Mouse (Mus musculus) v-Abl transformed pro-B cells (cell line): ENCODE data around the gene Arid5b.

Experiments
- in situ Hi-C, 2 experiments: fragments of 400-800 bp; cut with MboI; formaldehyde crosslinking; loops; one replicate each; pipeline ENCODE4 v1.15.1; 2025; ENCODE audit not compliant: unreplicated experiment in 2 of 2

Arid5b gene

DNA sequence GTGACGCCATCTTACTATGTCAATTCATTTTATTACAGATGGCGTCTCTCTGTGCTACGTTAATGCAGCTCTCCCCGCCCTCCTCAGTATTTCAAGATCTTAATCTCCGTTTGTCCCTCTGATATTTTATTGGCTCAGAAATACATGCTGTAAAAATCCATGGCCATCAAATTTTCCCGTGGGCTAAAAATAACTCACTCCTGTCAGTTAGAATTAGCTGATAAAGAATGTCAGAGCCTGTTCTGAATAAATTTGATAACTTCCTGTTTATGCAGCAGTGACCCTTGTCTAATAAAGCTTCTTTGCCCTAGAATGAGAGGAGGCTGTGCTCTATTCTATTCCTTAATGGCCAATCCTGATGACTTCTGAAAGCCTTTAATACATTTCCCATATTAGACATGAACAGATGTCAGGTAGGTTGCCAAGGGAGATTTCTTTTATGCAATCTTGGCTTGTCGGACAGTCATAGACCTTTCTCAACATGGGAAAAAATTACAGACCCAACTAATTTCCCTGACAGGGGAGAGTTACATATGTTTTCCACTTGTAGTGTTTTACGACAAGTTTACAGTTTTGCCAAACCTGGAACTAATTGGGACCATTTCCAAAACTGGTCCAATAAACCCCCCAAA is 152.5 kb downstream of the Arid5b start:
- in situ Hi-C loops, result no loop called here

DNA sequence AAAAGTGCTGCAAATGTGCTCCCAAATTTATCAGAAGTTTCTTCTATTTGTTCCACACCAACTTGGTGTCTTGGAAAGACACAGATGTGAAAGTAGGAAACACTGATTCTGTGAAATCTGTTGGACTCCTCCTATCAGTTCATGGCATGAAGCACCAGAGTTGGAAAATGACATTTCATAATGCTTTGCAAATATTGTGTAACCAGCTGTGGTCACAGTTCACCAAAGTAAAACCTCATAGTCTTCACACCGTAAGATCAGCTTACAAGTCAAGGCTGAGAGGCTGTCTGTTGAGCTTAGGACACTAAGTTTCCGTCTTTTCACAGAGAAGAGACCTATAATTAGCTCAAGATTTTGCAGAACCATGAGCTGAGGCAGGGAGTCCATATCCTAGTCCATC is 153.6 kb downstream of the Arid5b start:
- in situ Hi-C loops, result no loop called here

DNA sequence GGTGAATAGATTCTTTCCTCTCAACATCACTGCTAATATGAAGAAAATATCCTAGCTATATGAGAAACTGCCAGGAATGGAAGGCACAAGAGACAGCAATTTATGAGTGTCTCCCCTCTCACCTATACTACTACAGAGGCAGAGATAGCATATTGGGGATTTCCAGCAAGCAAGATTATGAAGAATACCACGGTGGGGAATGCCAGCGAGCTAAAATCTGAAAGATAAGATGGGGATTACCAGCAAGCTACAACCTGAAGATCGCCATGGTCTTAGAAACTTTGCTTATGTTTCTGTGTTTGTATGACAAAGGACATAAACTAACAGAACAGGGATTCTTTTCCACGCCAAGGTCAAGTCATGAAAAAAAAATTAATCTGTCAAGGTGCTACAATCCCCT is 155.1 kb downstream of the Arid5b start:
- in situ Hi-C loops, result no loop called here

DNA sequence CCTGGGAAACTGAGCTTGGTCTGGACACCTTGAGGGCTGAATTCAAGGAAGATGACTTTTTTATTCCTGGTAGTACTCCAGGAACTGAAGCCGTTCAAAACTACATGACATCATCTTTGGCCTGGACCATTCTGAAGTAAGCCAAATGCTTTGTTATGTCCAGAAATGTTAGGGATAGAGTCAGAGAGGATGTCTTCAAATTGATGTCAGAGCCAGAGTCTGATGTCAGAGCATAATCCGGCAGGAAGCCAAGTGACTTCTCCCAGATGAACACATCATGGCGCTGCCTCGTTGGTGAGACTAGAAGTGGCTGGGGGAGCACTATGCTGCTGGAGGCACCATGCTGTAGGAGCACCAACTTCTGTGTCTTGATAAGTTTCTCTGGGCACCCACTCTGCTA is 156.6 kb downstream of the Arid5b start:
- in situ Hi-C loops, result no loop called here

DNA sequence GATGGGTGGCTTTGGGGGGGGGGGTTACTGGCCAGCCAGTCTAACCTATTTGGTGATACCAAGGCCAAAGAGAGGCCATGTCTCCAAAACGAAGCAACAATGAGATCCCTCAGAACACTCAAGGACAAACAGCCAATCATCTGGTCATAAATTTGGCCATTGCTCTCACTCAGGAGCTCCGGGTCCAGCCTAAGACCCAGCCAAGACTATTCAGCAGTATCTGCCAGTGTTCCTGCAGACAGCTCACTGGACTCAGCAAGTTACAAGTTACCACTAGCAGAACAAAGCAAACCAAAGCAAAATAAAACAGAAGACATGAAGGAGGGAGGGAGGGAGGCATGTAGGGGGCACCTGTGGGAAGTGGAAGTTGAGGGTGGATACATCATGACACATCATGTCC is 157.3 kb downstream of the Arid5b start:
- in situ Hi-C loops, result no loop called here

DNA sequence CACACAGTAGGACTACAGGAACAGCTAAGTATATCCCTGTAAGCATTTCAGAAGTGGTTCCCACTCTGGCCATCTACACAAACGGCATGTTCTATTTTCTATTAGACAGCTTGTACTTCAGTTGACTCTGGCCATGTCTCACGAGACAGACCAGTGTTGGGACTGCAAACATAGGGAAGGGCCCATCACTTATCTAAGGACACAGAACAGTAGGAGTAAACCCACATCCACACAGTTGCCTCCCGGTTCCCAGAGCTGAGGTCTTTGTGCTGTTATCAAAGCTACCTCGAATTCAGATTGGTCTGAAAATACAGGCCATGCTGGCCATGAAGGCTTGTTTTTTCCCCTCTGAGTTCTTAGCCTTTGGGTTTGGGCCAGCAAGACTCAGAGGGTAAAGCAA is 158.5 kb downstream of the Arid5b start:
- in situ Hi-C loops, result no loop called here

DNA sequence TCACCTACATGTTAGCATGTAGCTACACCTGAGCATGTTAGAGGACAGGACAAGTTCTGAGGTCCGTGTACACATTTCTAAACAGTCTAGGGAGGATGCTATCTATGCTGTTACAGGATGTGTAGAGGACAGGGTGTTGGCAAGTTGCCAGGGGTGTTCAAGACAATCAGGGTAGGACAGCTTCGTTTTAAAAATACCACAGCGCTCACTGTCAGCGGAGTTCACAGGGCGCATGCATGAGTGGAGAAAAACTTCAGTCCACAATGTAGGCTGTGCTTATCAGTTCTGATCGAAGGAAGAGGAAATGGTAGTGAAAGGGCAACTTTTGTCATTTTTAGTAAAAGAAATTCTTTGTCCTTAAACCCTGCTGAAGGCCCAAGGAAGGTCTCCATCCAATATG is 159.3 kb downstream of the Arid5b start:
- in situ Hi-C loops, result no loop called here

DNA sequence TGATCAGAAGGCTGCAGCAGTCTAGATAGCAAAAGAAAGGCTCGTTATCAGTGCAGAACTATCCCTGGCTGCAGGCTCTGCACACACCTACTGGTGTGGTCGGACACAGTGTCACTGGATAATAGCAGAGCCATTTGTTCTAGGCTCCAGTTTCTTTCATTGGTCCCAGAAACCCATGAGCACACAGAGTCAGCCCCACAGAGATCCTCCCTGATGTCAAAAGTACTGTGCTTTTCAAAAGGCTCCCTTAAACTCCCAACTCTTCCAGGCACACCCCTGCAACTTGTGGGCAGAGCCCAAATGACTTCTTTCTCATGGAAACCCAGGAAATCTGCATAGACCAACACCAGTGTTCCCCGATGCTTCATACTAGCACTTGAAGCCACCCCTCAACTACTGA is 163.6 kb downstream of the Arid5b start:
- in situ Hi-C loops, result no loop called here

DNA sequence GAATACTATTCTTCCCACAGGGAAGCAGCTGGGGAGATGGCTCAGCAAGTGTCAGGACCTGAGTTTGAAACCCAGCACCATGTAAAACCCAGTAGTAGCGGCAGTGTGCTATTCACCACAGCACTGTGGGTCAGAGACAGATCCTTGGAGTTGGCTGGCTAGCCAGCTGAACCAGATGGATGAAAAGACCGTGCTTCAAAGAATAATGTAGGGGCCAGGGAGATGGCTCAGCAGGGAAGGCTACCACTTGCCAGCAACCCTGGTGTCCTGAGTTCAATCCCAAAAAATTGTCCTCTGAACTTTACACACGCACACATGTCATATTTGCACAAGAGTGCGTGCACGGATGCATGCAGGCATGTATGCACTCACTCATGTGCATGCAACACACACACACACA is 164.9 kb downstream of the Arid5b start:
- in situ Hi-C loops, result no loop called here

DNA sequence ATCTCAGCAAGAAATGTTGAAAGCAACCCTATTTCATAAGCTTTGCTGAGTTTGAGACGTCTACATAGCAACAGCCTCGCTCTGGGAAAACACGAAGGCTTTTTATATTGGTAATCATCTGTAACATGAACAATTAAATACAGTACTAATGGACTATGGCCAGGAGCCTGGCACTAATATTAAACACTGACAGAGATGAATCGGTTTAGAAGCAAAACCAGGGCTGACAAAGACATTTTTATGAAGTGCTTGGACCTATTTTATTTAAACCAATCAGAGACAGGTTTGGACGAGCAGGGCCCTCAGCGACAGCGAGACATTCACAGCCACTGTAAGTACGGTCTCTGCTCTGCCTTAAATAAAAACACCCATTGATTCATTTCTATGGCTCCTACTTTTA is 165.6 kb downstream of the Arid5b start:
- in situ Hi-C loops, result no loop called here

DNA sequence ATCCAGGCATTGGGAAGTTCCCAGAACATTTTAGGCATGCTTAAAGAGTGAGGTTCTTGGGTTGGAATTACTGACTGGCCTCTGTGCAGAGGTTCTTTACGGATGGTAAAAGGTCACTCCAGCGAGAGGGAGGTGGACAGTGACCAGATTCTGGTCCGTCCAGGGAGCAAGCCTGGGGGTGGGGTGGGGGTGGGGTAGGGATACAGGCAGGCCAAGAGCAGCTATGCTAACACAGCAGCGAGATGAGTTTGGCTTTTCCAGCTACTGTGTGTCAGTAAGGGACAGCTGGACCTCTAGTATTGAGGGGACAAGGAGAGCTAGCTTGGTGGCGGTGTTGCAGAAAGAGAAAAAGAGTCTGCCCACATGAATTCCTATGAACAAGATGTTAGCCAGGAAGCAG is 167.9 kb downstream of the Arid5b start:
- in situ Hi-C loops, result no loop called here

DNA sequence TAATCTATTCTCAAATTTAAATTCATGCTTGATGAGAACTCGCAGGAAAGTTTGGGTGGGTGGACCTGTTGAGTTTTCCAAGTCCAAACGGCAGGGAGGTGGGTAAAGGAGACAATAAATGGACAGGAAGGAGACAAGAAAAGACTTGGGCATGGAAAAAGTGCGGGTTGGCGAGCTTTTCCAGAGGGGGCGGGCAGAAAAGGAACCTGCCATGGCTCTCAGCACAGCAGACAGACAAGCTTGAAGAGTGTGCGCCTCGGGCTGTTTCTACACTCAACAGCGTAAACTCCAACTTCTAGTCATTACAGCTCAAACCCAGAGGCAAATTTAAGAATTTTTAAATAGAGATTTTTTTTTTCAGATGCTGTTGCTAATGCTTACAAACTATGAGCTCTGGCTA is 168.4 kb downstream of the Arid5b start:
- in situ Hi-C loops, result no loop called here

DNA sequence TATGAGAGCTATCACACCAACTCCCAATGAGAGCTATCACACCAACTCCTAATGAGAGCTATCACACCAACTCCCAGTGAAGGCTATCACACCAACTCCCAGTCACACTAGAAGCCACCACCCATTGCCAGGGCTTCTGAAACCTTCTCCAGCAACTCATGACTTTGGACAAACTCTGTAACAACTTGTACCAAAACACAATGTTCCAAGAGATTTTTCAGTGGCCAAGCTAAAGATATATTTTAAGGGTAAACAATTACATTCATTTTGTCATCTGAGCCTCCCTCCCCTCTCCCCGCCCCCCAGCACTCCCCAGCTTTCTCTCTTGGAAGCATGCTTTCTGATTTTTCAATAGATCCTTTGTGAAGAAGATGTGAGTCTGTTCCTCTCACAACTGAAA is 168.9 kb downstream of the Arid5b start:
- in situ Hi-C loops, result no loop called here

DNA sequence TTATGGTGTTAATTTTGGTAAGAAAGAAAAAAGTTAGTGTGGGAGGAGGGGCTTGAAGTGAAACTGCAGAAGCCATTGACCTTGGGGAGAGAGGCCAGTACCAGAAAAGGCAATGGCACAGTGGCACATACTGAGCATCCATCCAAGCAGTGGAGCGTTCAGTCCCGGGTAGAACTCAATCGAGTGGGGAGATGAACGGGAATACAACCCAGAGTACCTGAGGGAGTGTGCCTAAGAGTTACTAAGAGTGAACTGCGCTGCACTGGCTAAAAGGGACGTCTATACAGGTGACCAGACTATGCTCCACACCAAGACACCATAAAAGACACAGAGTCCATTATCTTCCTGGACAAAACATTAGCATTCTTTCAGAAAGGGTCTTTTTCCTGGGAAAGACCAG is 170.8 kb downstream of the Arid5b start:
- in situ Hi-C loops, result no loop called here

DNA sequence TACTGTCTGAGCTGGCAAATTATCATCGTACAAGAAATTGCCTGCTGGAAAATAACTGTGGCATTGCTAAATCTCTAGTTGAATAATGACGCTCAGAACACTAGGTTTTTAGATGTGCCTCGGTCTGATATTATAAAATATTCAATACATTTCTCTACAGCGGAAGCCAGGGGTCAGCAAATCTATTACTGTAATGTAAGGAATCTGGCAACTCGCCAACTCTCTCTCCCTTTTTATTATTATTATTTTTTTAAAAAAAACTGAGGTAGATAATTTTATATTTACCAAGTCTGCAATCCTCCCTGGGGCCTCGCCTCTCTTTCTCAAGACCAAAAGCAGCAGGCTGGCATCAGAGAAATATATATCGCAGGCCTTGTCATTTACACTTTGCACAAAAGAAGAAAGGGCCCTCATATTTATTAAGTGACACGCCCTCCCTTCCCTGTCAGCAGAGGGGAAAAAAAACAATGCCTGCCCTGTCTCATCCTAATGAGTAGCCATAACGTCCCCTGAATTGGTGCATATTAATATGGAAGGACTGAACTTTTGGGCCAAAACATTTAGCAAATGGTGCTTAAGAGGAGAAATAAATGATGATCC is 172.1 kb downstream of the Arid5b start:
- in situ Hi-C loops, result no loop called here

DNA sequence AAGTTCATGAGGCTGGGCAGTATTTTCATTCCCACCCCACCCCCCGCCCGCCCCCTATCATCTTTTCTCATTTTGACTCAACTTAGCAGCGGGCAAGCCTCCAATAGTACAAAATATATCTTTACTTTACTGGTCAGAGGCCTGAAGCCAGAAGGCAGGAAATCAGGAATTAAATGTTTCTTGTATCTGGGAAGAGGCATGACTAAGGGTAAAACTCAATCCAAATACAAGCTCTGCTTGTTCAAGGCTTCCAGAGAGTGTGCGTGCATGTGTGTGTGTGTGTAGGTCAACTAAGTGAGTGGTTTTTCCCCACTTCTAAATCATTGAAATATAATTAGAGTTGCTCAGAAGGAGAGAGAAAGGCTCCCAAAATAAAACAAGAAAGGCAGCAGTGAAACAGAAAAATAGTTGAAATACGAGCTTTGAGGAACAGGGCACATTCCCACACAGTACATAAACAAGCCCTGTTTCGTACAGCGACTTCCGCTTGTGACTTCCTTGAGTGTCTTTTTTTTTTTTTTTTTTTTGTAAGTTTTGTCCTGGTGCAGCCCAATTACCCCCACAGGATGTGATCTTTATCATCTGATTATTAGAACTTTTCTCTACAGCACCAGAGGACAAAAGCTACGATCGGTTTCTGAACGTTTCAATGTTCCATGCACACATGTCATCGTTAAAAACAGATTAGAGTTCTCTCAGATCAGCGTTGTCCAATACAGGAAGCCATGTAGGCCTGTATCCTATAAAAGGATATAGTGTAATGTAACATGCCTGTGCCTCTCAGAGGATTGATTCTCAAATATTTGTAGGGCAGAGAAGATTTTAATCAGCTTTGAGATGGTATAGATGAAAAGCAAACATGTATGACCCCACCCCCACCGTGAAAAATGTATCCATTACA is 173.4 kb downstream of the Arid5b start:
- in situ Hi-C loops, result no loop called here

DNA sequence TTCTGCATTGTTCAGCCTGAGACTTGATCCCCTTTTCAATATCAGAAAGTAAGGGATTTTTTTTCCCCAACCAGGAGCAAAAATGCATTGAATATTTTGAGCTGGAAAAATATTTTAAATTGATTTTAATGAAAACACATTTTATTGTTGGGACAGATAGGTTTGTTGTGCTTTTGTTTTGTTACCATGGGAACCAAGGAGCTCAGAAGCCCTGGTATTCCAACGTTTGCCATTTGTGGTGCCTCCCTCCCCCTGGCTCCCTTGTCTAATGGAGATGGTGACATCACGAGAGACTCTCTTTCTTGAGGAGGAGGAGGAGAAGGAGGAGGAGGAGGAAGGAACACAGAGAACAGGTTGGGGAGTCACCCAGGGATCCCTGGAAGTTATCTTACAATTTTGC is 174.1 kb downstream of the Arid5b start:
- in situ Hi-C loops, result no loop called here

DNA sequence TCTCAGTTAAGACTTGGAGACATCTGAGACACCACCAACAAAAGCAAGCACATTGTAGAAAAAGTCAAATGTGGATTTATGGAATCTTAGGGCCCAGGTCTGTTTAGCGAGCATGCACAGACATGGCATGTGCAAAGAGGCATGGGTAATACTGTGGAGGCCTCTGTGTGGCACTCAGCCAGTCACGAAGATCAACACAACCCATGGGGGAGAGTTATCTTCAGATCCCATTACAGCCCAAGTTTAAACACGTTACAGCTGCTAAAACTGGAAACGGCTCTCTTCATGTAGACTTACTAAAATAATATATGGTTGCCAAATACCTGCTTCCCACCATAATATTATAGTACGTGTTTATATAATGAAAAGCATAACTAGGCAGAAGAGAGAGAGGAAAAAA is 174.6 kb downstream of the Arid5b start:
- in situ Hi-C loops, result no loop called here

DNA sequence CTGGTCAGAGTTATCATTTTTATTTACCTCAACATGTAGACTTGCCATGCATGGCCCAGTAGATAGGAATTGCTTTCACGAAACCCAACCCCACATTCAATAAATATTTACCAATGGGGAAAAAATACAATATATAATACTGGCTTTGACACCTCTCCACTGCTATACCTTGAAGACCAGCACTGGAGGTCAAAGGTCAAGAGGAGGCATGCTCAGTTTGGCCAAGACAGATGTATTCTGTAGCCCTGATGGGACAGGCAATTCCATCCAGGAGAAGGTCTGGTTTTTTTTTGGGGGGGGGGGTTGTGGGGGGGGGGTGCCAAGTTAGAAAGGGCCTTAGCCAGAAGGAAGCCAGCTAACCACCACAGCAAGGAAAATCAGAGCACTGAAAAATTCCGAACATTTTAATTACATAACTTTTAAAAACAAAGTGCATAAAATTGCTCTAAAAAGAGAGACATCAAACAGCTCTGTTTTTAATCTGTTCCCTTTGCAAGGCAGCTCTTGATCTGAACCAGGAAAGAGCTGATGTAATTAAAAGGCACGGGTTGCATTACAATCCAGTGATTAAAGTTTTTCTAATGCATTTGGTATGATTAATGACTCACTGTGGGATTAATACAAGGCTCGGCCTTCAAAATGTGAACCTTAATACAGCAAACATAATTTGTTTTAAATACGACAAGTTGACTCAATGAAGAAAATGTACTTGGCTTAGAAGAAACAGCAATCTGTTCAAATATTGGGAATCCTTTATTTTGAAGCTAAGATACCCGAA is 175.3 kb downstream of the Arid5b start:
- in situ Hi-C loops, result no loop called here

DNA sequence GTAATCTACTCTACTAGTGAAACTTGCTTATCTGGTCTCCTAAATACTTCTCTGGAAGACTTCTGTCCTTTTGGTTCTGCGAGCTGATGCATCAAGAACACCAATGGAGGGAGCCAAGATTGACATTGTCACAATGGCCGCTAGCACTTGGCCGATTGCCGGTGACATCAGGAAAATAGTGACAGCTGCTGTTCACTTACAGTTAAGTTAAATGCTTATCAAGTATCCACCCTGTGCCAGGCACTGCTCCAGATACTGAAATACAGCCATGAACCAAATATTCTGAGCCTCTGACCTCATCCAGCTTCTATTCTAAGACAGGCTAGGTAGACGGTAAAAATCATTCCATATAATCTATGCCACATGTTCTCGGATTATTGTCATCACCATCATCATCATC is 176.0 kb downstream of the Arid5b start:
- in situ Hi-C loops, result no loop called here

DNA sequence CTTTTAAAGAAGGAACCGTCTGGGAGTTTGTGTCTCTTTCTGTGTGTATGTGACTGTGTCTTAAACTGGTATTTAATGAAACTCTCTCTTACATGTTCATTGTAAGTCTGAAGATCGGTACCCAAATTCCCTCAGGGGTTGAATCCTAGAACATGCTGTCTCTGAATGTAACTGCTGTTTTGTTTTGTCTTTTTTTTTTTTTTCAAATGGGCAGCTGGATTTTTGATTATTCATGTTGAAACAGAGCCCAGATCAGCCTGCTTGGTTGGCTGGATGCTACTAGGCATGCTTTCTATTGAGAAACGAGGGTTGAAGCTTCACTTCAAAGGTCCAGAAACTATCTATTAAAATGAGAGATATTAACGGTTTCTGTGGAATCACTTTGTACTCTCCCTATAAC is 177.3 kb downstream of the Arid5b start:
- in situ Hi-C loops, result no loop called here
